Mouse (Mus musculus) MEL (cell line): ENCODE results near the gene Vti1a. TPM values are rescaled to one million over a fixed set of nuclear protein-coding genes. Genes with fewer than 3 reads are reported as not detected.

Experiments
- DNase-seq: peaks from one replicate; pipeline ENCODE4 v3.0.0; 2011; ENCODE audit warnings: low read depth, low spot score
- H3K27ac ChIP-seq: 2 replicates; pipeline ENCODE4 v1.5.1; 2012; ENCODE audit warnings: low read depth, mild to moderate bottlenecking, control low read depth, low read length, moderate library complexity; ENCODE audit not compliant: control insufficient read depth
- H3K27me3 ChIP-seq, 2 experiments: fragments of 150-350 bp in 1 of 2; sonication (generic) in 1 of 2; 2 replicates each; pipeline ENCODE4 v1.6.1; 2012; ENCODE audit warnings: low read length in 2 of 2, mild to moderate bottlenecking in 2 of 2, improper control_type of control experiment in 1 of 2, moderate library complexity in 1 of 2; ENCODE audit not compliant: insufficient read depth in 2 of 2, control insufficient read depth in 1 of 2
- H3K36me3 ChIP-seq, 2 experiments: 2 replicates each; pipeline ENCODE4 v1.6.1; 2012 to 2014; ENCODE audit warnings: low read length in 2 of 2, improper control_type of control experiment in 1 of 2, inconsistent platforms in 1 of 2, mild to moderate bottlenecking in 1 of 2; ENCODE audit not compliant: insufficient read depth in 2 of 2, control insufficient read depth in 1 of 2
- H3K4me1 ChIP-seq, 2 experiments: fragments of 150-350 bp in 1 of 2; sonication (generic) in 1 of 2; 2 replicates each; pipeline ENCODE4 v1.6.1; 2012; ENCODE audit warnings: low read length in 2 of 2, improper control_type of control experiment in 1 of 2, mild to moderate bottlenecking in 1 of 2; ENCODE audit not compliant: insufficient read depth in 2 of 2, control insufficient read depth in 1 of 2
- H3K4me3 ChIP-seq, 2 experiments: fragments of 150-350 bp in 1 of 2; sonication (generic) in 1 of 2; 2 replicates each; pipeline ENCODE4 v1.5.1; 2012; ENCODE audit warnings: low read depth in 2 of 2, low read length in 2 of 2, mild to moderate bottlenecking in 2 of 2, moderate library complexity in 2 of 2, control low read depth in 1 of 2, improper control_type of control experiment in 1 of 2; ENCODE audit not compliant: control insufficient read depth in 1 of 2, insufficient read depth in 1 of 2
- H3K79me2 ChIP-seq: 2 replicates; pipeline ENCODE4 v1.6.1; 2012; ENCODE audit warnings: mild to moderate bottlenecking, low read length, moderate library complexity; ENCODE audit not compliant: control insufficient read depth, poor library complexity, insufficient read depth
- H3K9ac ChIP-seq: 2 replicates; pipeline ENCODE4 v1.6.1; 2012; ENCODE audit warnings: low read depth, mild to moderate bottlenecking, control low read depth, low read length, moderate library complexity; ENCODE audit not compliant: control insufficient read depth, poor library complexity, severe bottlenecking
- H3K9me3 ChIP-seq: fragments of 150-350 bp; sonication (generic); replicated peaks from 2 replicates; pipeline ENCODE4 v1.6.1; 2012; ENCODE audit warnings: mild to moderate bottlenecking, low read length, improper control_type of control experiment, moderate library complexity; ENCODE audit not compliant: insufficient read depth
- CHD1 ChIP-seq: IDR thresholded peaks from 2 replicates; pipeline ENCODE4 v1.6.1; 2012; ENCODE audit warnings: low read depth, mild to moderate bottlenecking, inconsistent platforms, low read length, improper control_type of control experiment
- CHD2 ChIP-seq: IDR thresholded peaks from 2 replicates; pipeline ENCODE4 v1.6.1; 2011; ENCODE audit warnings: low read length, improper control_type of control experiment
- CTCF ChIP-seq, 3 experiments: IDR thresholded peaks in 2 of 3; conservative IDR thresholded peaks in 1 of 3; 2 replicates each; pipeline ENCODE4 v1.5.1; 2011 to 2012; ENCODE audit warnings: low read length in 3 of 3, low read depth in 2 of 3, mild to moderate bottlenecking in 2 of 3, improper control_type of control experiment in 1 of 3, inconsistent platforms in 1 of 3, mixed read lengths in 1 of 3, moderate library complexity in 1 of 3; ENCODE audit not compliant: control insufficient read depth in 1 of 3, insufficient read depth in 1 of 3, poor library complexity in 1 of 3, severe bottlenecking in 1 of 3
- E2F4 ChIP-seq: IDR thresholded peaks from 2 replicates; pipeline ENCODE4 v1.6.1; 2011; ENCODE audit warnings: low read depth, low read length, improper control_type of control experiment, borderline replicate concordance
- EP300 ChIP-seq, 2 experiments: IDR thresholded peaks; 2 replicates each; pipeline ENCODE4 v1.6.1; 2011; ENCODE audit warnings: improper control_type of control experiment in 2 of 2, low read length in 2 of 2, low read depth in 1 of 2, mild to moderate bottlenecking in 1 of 2
- ETS1 ChIP-seq: IDR thresholded peaks from 2 replicates; pipeline ENCODE4 v1.6.1; 2012; ENCODE audit warnings: low read depth, mild to moderate bottlenecking, inconsistent platforms, low read length, improper control_type of control experiment, moderate library complexity
- GABPA ChIP-seq: IDR thresholded peaks from 2 replicates; pipeline ENCODE4 v1.6.1; 2012; ENCODE audit warnings: low read depth, mild to moderate bottlenecking, inconsistent platforms, low read length, improper control_type of control experiment, moderate library complexity
- GATA1 ChIP-seq: IDR thresholded peaks from 2 replicates; pipeline ENCODE4 v1.6.1; 2011; ENCODE audit warnings: low read depth, low read length, improper control_type of control experiment
- HCFC1 ChIP-seq: IDR thresholded peaks from 2 replicates; pipeline ENCODE4 v1.6.1; 2012; ENCODE audit warnings: low read depth, mild to moderate bottlenecking, inconsistent platforms, low read length, improper control_type of control experiment, moderate library complexity
- MEF2A ChIP-seq: IDR thresholded peaks from 2 replicates; pipeline ENCODE4 v1.6.1; 2014; ENCODE audit warnings: low read depth, mild to moderate bottlenecking, inconsistent platforms, low read length, improper control_type of control experiment; ENCODE audit not compliant: poor library complexity, insufficient replicate concordance, severe bottlenecking; ENCODE audit errors: extremely low read depth
- MXI1 ChIP-seq: IDR thresholded peaks from 2 replicates; pipeline ENCODE4 v1.6.1; 2011; ENCODE audit warnings: mild to moderate bottlenecking, low read depth, low read length, improper control_type of control experiment
- POLR2A ChIP-seq, 2 experiments: IDR thresholded peaks; 2 replicates each; pipeline ENCODE4 v1.6.1; 2011 to 2012; ENCODE audit warnings: low read length in 2 of 2, mild to moderate bottlenecking in 2 of 2, control low read depth in 1 of 2, improper control_type of control experiment in 1 of 2, low read depth in 1 of 2, moderate library complexity in 1 of 2; ENCODE audit not compliant: control insufficient read depth in 1 of 2, insufficient read depth in 1 of 2, poor library complexity in 1 of 2
- POLR2AphosphoS5 ChIP-seq: IDR thresholded peaks from 2 replicates; pipeline ENCODE4 v1.6.1; 2012; ENCODE audit warnings: low read depth, borderline replicate concordance, mild to moderate bottlenecking, inconsistent platforms, low read length, moderate library complexity, mixed read lengths
- RCOR1 ChIP-seq: IDR thresholded peaks from 2 replicates; pipeline ENCODE4 v1.6.1; 2012; ENCODE audit warnings: low read depth, mild to moderate bottlenecking, inconsistent platforms, low read length, improper control_type of control experiment
- SMC3 ChIP-seq: IDR thresholded peaks from 2 replicates; pipeline ENCODE4 v1.6.1; 2011; ENCODE audit warnings: low read depth, low read length, improper control_type of control experiment
- TCF12 ChIP-seq: IDR thresholded peaks from 2 replicates; pipeline ENCODE4 v1.6.1; 2014; ENCODE audit warnings: low read depth, mild to moderate bottlenecking, inconsistent platforms, low read length, improper control_type of control experiment, moderate library complexity
- USF1 ChIP-seq: IDR thresholded peaks from 2 replicates; pipeline ENCODE4 v1.6.1; 2014; ENCODE audit warnings: low read depth, mild to moderate bottlenecking, inconsistent platforms, low read length, improper control_type of control experiment, moderate library complexity
- USF2 ChIP-seq, 2 experiments: IDR thresholded peaks; 2 replicates each; pipeline ENCODE4 v1.6.1; 2011 to 2012; ENCODE audit warnings: improper control_type of control experiment in 2 of 2, low read length in 2 of 2, borderline replicate concordance in 1 of 2, inconsistent platforms in 1 of 2, low read depth in 1 of 2, mild to moderate bottlenecking in 1 of 2; ENCODE audit not compliant: insufficient read depth in 1 of 2
- polyA plus RNA-seq, 2 experiments: library from polyadenylated mRNA; stranded (reverse) in 1 of 2; unstranded in 1 of 2; fragments of >175 nt in 1 of 2; fragments of >200 nt in 1 of 2; gene quantifications; 2 replicates each; pipeline versions ENCODE4 v1.2.1 to v1.2.4; 2012; ENCODE audit warnings: low replicate concordance in 2 of 2, low read depth in 1 of 2; ENCODE audit not compliant: insufficient read length in 2 of 2, insufficient read depth in 1 of 2, missing spikeins in 1 of 2
- total RNA-seq: library from RNA; depleted of rRNA; stranded (reverse); fragments of 300-350 nt; gene quantifications from 2 replicates; pipeline ENCODE4 v1.2.3, GENCODE M21; 2012

Vti1a gene
- total and polyA plus RNA-seq, 3 experiments, result 37.2 to 119 (median 42.8) TPM

DNA sequence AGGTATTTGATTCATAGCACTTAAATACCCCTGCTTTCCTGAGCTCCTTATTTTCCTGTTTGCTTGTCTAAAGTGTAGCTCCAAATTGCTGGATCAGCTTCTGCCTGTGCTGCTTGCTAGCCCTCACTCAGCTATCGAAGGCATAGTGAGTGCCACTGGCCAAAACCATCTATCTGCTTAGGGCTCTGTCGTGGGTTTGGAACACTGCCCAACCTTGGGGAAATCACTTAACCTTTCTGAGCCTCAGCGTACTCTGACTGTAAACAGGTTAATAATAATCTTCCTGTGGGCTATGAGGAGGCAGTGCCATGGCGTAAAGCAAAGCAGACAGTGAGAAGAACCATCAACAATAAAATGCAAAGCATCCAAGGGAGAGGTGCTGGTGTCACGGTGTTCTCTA is 167.4 kb downstream of the Vti1a start:
- Histone ChIP-seq H3K4me3 (no peak overlapping the region), H3K4me1 (peaks cover 0 to 6% of the 10 kb centered on the region in 2 experiments; a peak in 1 of 4 replicates), H3K9ac (no peak overlapping the region), H3K79me2 (no peaks in the 10 kb centered on the region), H3K27ac (no peak overlapping the region), H3K36me3 (no peaks in the 10 kb centered on the region; a peak in 1 of 4 replicates), H3K27me3 (no peaks in the 10 kb centered on the region), H3K9me3 (no peaks in the 10 kb centered on the region)
- TF ChIP-seq HCFC1, result no peak
- no peak for TF ChIP-seq POLR2AphosphoS5
- TF ChIP-seq USF2 (IDR thresholded peaks at IDR 0.05; ENCODE audit: borderline replicate concordance in 1 of 2, insufficient read depth in 1 of 2, low read depth in 1 of 2, low read length in 2 of 2), result no peak
- TF ChIP-seq ETS1, result no peak
- peak; percentile 30 for DNase-seq

DNA sequence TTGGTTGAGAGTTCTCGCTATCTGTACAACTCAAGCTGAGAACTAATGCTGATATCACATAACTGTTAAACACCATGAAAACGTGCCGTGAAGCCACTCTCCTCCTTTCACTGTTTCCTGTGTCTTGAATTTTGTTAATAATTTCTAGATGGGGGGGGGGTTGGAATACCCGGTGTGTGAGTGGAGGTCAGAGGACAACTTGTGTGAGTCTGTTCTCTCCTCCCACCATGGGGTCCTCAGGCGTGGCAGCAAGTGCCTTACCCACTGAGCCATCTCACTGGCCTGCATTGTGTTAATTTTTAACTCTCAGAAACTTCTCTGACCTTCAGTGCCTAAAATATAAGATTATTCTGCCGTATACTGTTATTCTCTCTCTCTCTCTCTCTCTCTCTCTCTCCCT is 168.5 kb downstream of the Vti1a start:
- Histone ChIP-seq H3K79me2 (no peaks in the 10 kb centered on the region), H3K27ac (no peak overlapping the region), H3K36me3 (no peaks in the 10 kb centered on the region; a peak in 1 of 4 replicates), H3K4me1 (peaks cover 0 to 6% of the 10 kb centered on the region in 2 experiments; a peak in 1 of 4 replicates), H3K4me3 (no peak overlapping the region), H3K9me3 (no peaks in the 10 kb centered on the region), H3K9ac (no peak overlapping the region), H3K27me3 (no peaks in the 10 kb centered on the region)
- TF ChIP-seq CHD1, result no peak
- DNase-seq, result no peak

DNA sequence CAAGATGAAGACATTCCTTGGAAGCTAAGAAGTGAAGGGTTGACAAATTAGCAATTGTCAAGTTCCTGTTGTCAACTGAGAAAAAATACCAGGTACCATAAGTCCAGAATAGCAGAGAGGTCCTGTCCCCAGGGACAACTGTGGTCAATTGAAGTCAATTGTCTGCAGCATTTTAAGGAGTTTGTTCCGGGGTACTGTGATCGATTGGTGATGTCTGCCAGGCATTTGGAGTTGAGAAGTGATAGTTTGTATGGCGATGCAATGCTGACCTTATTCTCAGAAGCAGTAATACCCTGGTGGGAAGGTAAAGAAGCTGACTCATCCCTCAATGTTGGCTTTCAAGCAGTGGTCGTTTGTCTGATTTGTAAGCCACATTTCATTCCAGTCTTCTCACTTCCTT is 170.4 kb downstream of the Vti1a start:
- TF ChIP-seq CTCF (IDR thresholded peaks at IDR 0.05 in 2 of 3, conservative IDR thresholded peaks at IDR 0.05 in 1 of 3; ENCODE audit: control insufficient read depth in 1 of 3, insufficient read depth in 1 of 3, low read depth in 2 of 3, low read length in 3 of 3, poor library complexity in 1 of 3, severe bottlenecking in 1 of 3), result no peak
- TF ChIP-seq CHD2, result no peak
- no peak for TF ChIP-seq USF2 (IDR thresholded peaks at IDR 0.05; ENCODE audit: borderline replicate concordance in 1 of 2, insufficient read depth in 1 of 2, low read depth in 1 of 2, low read length in 2 of 2)
- no peak for TF ChIP-seq SMC3
- TF ChIP-seq POLR2A (IDR thresholded peaks at IDR 0.05; ENCODE audit: control insufficient read depth in 1 of 2, insufficient read depth in 1 of 2, low read depth in 1 of 2, low read length in 2 of 2, poor library complexity in 1 of 2), result no peak
- no peak for TF ChIP-seq GATA1
- TF ChIP-seq E2F4, result no peak
- TF ChIP-seq RCOR1, result no peak
- TF ChIP-seq EP300 (IDR thresholded peaks at IDR 0.05; ENCODE audit: low read depth in 1 of 2, low read length in 2 of 2), result no peak
- no peak for TF ChIP-seq HCFC1
- TF ChIP-seq TCF12, result no peak
- TF ChIP-seq ETS1, result no peak
- TF ChIP-seq GABPA, result no peak
- TF ChIP-seq USF1, result no peak
- no peak for TF ChIP-seq MXI1
- no peak for TF ChIP-seq MEF2A
- TF ChIP-seq, all 39 proteins: peak for 0
- H3K9ac ChIP-seq, result no peak overlapping the region
- H3K36me3 ChIP-seq, result no peaks in the 10 kb centered on the region; a peak in 1 of 4 replicates
- no peaks in the 10 kb centered on the region for H3K9me3 ChIP-seq
- no peak overlapping the region for H3K4me3 ChIP-seq
- no peaks in the 10 kb centered on the region for H3K79me2 ChIP-seq
- no peak overlapping the region for H3K27ac ChIP-seq
- H3K4me1 ChIP-seq, result peaks cover 0 to 2% of the 10 kb centered on the region in 2 experiments; a peak in 1 of 4 replicates
- no peak for DNase-seq
- no peaks in the 10 kb centered on the region for H3K27me3 ChIP-seq
